Mouse (Mus musculus) urinary bladder, postnatal 4 days (tissue): ENCODE results near the gene Cbx3.

Experiments
- DNase-seq, 2 experiments: peaks; one replicate each; pipeline ENCODE4 v3.0.0; 2021 to 2022; ENCODE audit warnings: low spot score in 2 of 2

Cbx3 gene

DNA sequence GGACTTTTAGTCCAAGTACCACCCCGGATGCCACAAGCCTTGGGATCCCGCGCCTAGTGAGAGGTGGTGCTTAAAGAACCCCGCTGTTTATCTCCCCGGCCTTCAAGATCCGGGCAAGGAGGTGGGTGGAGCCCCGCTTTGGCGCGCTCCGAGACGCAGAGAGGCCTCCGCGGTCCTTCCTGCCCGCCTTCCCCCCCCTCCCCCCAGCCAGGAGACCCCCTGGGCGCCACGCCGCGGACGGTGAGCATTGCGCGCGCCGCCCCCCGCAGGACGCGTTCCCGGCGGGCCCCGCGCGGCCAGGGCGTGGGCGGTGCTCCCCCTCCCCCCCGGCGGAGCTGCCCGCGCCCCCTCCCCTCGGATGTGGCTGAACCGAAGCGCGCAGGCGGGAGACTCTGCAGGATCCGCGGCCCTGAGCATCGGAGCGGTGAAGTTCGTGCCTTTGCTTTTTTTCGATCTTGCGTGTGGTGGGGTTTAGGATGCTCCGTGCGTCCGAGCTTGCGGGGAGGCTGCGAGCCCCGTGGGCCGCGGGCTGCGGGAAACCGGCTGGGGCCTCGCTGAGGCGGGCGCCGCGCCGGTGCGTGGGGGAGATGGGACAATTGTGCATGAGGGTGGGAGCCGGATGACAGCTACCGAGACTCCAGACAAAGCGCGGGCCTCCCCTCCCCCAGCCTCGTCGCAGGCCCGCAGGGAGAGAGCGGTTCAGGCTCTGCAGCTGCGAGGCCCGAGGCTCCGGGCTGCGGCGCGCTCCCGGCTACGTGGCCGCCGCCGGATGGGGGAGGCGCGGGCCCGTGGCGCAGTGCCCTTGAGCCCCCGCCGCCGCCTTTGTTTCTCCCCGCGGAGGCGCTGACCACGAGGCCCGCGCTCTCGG is at the start of gene Cbx3:
Gene Cbx3 (plus strand): TSS at position 50 of the 868 bp plus-strand sequence.
- DNase-seq, result peak; percentile 73 to 83

GRCm38 (mm10) chr6:51423466-51424122 is 46.6 kb upstream of the Cbx3 start:
- no peak for DNase-seq

GRCm38 (mm10) chr6:51424537-51424936 is 45.6 kb upstream of the Cbx3 start:
- no peak for DNase-seq

DNA sequence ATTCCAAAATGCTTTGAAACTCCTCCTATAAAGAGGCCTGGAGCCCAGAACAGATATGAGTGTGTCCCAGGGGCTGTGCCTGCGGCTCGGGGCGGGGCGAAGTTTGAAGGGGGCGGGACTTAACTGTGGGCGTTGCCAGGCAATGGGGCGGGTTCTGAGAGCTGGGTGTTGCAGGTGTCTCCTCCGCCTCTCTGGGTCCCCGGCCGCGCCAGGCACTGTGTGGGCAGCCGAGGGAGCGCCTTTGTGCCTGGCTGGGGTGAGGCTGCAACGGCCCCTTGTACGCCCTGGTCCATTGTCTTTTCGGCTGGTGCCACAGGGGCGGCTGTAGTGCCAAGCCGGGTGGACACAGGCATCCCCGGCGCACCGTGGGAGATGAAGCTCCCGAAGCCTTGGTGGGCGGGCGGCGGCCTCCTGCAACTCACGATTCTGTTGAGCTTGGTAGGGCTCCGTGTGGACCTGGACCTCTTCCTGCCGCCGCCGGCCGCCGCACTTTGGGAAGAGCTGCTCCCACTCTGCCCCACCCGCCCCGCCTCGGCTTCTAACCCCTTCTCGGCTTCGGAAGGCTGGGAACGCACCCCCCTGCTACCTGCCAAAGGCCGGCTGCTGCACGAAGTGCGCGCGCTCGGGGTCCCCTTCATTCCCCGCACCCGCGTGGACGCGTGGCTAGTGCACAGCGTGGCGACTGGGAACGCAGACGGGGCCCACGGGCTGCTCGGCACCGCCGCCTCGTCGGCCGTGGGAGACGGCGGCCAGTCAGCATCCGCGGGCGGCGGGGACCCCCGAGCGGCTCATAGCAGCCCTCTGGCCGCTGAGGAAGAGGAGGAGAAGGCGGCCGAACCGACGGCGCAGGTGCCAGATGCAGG is 37.4 kb upstream of the Cbx3 start, which contains the start of gene Nfe2l3:
Gene Nfe2l3 (plus strand): TSS at position 136 of the 863 bp plus-strand sequence.
- peak; percentile 66 to 80 for DNase-seq

DNA sequence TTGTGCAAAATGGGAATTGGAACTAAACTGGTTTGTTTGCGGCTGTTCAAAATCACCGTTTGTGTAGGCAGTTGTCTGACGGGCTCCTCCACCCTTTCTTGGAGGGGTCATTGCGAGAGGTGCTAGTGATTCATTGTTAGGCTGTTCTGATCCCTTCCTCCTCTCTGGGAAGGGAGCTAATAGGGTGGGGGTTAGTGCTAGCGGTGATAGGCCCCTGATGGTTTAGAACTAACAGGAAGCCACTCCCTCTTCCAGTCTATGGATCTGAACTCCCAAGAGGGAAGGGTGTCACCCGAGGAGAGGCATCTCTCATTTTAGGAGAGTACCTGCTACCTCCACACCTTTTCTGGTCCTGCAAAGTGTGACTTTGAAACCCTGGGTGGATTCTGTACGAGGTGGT is 35.9 kb upstream of the Cbx3 start:
- DNase-seq, result no peak

- no peak for DNase-seq
Observed at GRCm38 (mm10) chr6:51437665-51438064, 32.5 kb upstream of the Cbx3 start.

GRCm38 (mm10) chr6:51438826-51439330 is 31.3 kb upstream of the Cbx3 start:
- no peak for DNase-seq

- no peak for DNase-seq
Observed at GRCm38 (mm10) chr6:51442191-51442835, 27.8 kb upstream of the Cbx3 start.

DNA sequence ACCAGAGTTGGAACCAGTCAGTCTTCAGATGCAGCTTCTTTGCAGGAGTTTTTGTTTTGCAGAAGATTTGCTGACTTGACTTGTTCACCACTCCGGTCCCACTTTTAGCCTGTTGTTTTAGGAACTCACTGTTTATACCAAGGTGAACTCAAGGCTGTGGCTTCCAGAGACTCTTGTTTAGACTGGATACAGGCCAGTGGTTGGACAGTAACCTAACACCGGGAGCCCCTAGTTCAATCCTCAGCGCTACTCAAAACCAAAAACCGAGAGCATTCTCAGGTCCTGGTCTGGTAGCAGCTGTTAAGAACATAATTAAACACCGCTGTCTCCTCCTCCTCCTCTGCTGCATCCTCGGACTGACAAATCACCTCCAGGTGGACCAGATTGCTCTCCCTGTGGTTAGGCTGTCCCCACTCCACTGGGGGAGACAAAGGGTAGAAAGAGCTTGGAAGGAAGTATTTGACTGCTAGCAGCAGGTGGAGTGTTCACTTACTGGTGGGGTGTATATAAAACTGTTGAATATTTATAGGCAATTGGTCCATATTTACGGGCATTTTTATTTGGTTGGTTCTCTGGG is 17.1 kb upstream of the Cbx3 start:
- DNase-seq, result no peak

DNA sequence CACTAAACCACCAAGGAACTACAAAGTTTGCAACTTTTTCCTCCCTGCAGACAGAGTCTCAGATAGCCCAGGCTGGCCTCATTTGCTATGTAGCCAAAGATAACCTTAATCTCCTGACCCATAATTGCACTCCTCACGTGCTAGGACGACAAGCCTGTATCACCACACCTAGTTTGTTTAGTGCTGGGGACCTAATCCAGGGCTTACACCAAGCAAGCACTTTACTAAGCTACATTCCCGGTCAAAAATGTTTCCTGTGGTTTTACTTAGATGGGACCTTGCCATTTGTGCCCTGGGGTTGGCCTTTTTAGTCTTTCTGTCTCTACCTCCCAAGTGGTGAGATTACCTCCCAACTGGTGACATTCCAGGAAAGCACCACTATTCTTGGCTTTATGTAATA is 15.2 kb upstream of the Cbx3 start:
- DNase-seq, result no peak

- DNase-seq, result no peak
Observed at GRCm38 (mm10) chr6:51456198-51456597, 14.0 kb upstream of the Cbx3 start.

- DNase-seq, result no peak
Observed at GRCm38 (mm10) chr6:51457283-51457682, 12.9 kb upstream of the Cbx3 start.

- DNase-seq, result no peak
Observed at GRCm38 (mm10) chr6:51457770-51458387, 12.3 kb upstream of the Cbx3 start.

- DNase-seq, result no peak
Observed at GRCm38 (mm10) chr6:51458925-51459312, 11.2 kb upstream of the Cbx3 start.

- DNase-seq, result no peak
Observed at GRCm38 (mm10) chr6:51459313-51460020, 10.7 kb upstream of the Cbx3 start.

DNA sequence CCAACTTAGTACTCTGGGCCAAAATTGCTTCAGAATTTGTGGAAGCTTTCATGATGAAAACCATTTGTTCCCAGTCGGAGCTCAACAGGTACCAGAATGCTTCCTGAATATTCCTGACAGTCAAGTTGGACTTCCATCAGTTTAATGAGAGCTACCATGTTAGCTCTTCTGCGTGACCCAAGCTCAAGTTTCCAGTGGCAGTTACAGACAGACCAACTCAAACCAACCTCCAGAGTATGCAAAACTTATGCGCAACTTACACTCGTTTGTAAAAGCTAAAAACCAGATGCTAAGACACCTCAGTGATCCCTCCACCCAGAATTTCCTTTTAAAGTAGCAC is 10.2 kb upstream of the Cbx3 start:
- no peak for DNase-seq

- no peak for DNase-seq
Observed at GRCm38 (mm10) chr6:51460363-51460762, 9.8 kb upstream of the Cbx3 start.

DNA sequence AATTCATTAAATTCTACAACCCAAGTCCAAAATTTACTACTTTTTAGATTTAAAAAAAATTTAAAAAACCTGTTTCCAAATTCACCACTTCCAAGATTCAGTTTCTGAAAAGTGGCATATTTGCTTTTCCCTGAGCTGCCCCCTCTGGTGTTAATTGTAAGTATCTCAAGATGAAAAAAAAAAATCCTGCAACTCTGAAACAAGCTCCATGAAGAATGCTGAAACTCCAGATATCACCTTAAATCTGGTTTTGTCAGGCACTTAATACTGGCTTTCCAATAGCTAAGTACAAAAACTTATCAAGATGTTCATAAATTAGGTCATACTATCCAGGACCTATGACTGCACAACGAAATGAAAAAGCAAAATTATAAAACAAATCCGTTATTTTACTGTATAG is 2.5 kb upstream of the Cbx3 start:
- no peak for DNase-seq

DNA sequence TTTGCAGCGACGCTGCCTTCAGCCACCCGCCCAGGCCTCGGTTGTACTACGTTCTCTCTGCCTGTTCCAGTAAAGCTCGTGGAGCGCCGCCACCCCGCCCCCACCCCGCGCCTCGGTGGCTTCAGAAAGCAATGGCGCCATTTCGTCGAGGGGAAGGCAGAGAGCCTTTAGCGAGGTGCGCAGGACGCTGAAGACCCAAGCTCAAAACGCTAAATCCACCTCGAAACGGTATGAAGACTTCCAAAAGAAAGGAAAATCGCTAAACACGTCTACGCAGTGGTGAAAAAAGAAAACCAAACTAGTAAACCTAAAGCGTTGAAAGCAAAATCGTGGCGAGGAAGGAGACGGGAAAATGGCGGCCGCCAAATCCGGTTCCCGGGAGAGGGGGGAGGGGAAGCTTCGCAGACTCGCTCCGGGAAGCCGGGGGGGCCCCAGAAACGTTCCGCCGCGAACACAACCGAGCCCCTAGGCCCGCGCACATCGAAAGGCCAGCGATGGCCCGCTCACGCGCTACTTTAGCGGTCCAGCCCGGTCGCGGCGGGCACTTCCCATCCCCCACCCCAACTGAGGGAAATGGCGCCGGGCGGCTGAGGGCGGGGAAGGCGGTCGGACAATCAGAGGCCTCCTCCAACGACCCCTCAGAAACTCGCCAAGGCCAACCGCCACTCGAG is 1.1 kb upstream of the Cbx3 start:
- DNase-seq, result peak; percentile 65 to 74
